Mouse (Mus musculus) forebrain, embryonic 16.5 days (tissue): ENCODE measurements around the gene Eif4b. TPM values are rescaled to one million over a fixed set of nuclear protein-coding genes. Genes with fewer than 3 reads are reported as not detected.

ENCODE experiments used
- ATAC-seq: fragments of 200-750 bp; cut with Nextera tagmentation; 2 replicates; pipeline ENCODE4 v1.8.0; 2017; ENCODE audit warnings: mild to moderate bottlenecking, moderate library complexity
- H3K27ac ChIP-seq: fragments of 300-500 bp; sonication (generic); 2 replicates; pipeline ENCODE4 v1.5.1; 2014; ENCODE audit warnings: low read length, control low read depth
- H3K27me3 ChIP-seq: fragments of 300-500 bp; sonication (generic); replicated peaks from 2 replicates; pipeline ENCODE4 v1.6.1; 2014; ENCODE audit warnings: low read length; ENCODE audit not compliant: control insufficient read depth, insufficient read depth
- H3K36me3 ChIP-seq: fragments of 300-500 bp; sonication (generic); 2 replicates; pipeline ENCODE4 v1.6.1; 2014; ENCODE audit not compliant: control insufficient read depth, insufficient read depth
- H3K4me1 ChIP-seq: fragments of 300-500 bp; sonication (generic); replicated peaks from 2 replicates; pipeline ENCODE4 v1.6.1; 2014; ENCODE audit warnings: low read length; ENCODE audit not compliant: control insufficient read depth, insufficient read depth
- H3K4me2 ChIP-seq: fragments of 300-500 bp; sonication (generic); 2 replicates; pipeline ENCODE4 v1.6.1; 2014; ENCODE audit warnings: mild to moderate bottlenecking, low read length, control low read depth
- H3K4me3 ChIP-seq: fragments of 300-500 bp; sonication (generic); replicated peaks from 2 replicates; pipeline ENCODE4 v1.5.1; 2014; ENCODE audit warnings: mild to moderate bottlenecking, low read length, control low read depth
- H3K9ac ChIP-seq: fragments of 300-500 bp; sonication (generic); replicated peaks from 2 replicates; pipeline ENCODE4 v1.6.1; 2014; ENCODE audit warnings: low read depth, low read length, control low read depth
- H3K9me3 ChIP-seq: fragments of 300-500 bp; sonication (generic); 2 replicates; pipeline ENCODE4 v1.6.1; 2016; ENCODE audit warnings: low read length; ENCODE audit not compliant: control insufficient read depth
- WGBS: fragments of 180-500 bp; shearing (Covaris S2); extraction: QIAGEN DNeasy Blood & Tissue Kit; methylation state at CpG from one replicate; pipeline ENCODE4 v1.1.7; 2014; 5-methylcytosine and 5-hydroxymethylcytosine counted together
- polyA plus RNA-seq: library from polyadenylated mRNA; unstranded; fragments of >200 nt; fragmentation: Nextera tagmentation; extraction: Ambion mirVana; gene quantifications from 2 replicates; pipeline ENCODE4 v1.2.1, GENCODE M21; 2015

Eif4b gene
- polyA plus RNA-seq, 1 experiment from 2014 or later: 109 TPM

DNA sequence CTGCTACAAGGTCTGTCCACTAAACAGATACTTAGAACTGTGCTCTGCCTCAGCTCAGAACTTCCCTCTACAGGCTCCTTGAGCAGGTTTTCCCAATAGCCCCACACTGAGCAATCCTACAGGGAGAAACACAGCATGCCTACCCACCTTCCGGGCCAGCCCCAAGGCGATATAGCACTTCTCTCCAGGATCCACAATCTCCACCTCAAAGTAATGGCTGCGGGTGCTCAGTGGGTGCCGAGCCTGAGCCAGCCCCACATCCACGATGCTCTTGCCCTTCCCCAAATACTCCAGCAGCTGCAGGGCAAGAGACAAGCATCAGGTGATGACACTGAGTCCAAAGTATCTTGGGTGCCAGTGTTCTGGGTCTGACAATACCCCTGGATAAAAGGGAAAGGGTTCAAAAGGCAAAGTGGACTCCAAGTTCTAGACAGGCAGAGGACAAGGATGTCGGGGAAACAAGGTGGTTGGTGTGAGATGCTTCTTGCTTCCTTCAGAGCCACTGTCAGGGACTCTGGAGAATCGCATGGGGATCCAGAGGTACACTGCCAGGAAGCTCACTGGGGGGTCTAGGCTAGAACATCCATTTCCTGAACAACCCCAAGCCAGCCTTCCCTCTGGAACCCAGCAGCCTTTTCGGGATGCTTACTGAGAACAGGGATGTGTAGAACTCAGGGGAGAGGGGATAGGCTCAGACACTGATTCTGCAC is 45.7 kb downstream of the Eif4b start:
- no peak overlapping the region for H3K4me2 ChIP-seq
- H3K9ac ChIP-seq: no peak overlapping the region
- peaks cover 25% of the 10 kb centered on the region for H3K36me3 ChIP-seq
- H3K9me3 ChIP-seq: no peaks in the 10 kb centered on the region
- H3K27me3 ChIP-seq: no peaks in the 10 kb centered on the region
- WGBS: 80% methylated on average over 8 of the region's 8 CpGs
- no peak overlapping the region for H3K4me3 ChIP-seq
- ATAC-seq: no peak
- peaks cover 19% of the 10 kb centered on the region for H3K4me1 ChIP-seq
- H3K27ac ChIP-seq: no peak overlapping the region; the same call in 1 of the 2 replicates

DNA sequence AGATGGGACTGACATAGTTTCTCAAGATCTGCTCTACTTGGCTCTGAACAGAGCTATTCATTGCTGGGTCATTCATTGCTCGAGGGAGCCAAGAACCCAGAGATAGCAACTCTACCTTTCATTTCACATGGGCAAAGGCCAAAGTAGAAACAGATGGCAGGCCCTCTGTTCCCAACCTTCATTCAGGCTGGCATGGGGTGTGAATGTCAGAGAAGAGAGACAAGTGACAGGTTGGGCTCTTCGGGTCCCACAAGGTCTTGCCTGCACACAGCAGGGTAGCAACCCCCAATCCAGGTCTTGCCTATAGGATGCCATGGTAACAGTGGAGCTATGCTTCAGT is 46.2 kb downstream of the Eif4b start:
- Histone ChIP-seq H3K36me3 (peaks cover 27% of the 10 kb centered on the region), H3K9me3 (no peaks in the 10 kb centered on the region), H3K27ac (peak overlapping the region; percentile 14; the same call in 1 of the 2 replicates), H3K4me3 (no peak overlapping the region), H3K9ac (no peak overlapping the region), H3K27me3 (no peaks in the 10 kb centered on the region), H3K4me2 (no peak overlapping the region), H3K4me1 (peaks cover 19% of the 10 kb centered on the region)
- WGBS: 52% methylated on average over 2 of the region's 2 CpGs
- ATAC-seq: no peak

DNA sequence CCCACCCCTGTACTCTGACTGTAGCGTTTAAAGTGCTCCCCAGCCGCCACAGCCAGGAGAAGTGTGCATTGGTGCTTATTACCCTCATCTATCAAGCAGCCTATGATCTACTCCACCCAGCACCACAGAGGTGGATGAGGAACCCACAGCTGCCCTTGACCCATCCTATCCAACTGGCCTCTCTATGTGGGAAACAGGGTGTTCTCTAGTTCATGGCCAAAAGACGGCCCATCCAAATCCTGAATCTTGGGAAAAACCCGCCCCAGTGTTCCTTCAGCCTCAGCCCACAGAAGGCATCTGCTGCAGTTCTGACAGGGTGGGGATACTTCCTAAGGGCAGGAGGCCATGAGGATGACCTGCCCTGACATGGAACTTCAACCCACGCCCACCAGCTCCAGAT is 47.0 kb downstream of the Eif4b start:
- WGBS: 84% methylated on average over 5 of the region's 5 CpGs
- Histone ChIP-seq H3K9me3 (no peaks in the 10 kb centered on the region), H3K4me3 (no peak overlapping the region), H3K27ac (no peak overlapping the region), H3K36me3 (peaks cover 32% of the 10 kb centered on the region), H3K9ac (no peak overlapping the region), H3K4me2 (no peak overlapping the region), H3K27me3 (no peaks in the 10 kb centered on the region), H3K4me1 (peaks cover 19% of the 10 kb centered on the region)
- ATAC-seq: no peak

DNA sequence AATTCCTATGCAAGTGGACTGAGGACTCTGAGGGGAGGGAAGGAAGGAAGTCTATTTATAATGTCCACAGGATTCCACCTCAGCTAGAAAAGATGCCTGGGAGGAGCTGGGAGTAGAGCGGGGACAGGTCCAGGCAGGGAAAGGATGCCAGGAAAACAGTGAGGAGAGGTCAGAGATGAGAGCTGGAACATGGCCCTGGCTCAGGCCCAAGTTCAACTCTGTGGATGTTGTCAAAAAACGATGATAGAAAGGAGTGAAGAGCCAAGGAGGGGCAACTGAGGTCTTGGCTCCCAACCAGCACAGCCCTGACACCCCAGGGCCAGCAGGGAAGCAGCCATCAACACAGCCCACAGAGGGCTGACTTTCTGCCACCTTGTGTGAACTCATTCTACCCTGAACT is 52.7 kb downstream of the Eif4b start:
- H3K4me3 ChIP-seq: no peak overlapping the region
- ATAC-seq: no peak
- H3K9ac ChIP-seq: no peak overlapping the region
- no peak overlapping the region for H3K4me2 ChIP-seq
- WGBS: 66% methylated on average over 2 of the region's 2 CpGs
- H3K9me3 ChIP-seq: no peaks in the 10 kb centered on the region
- H3K27ac ChIP-seq: no peak overlapping the region
- no peaks in the 10 kb centered on the region for H3K27me3 ChIP-seq
- H3K4me1 ChIP-seq: no peaks in the 10 kb centered on the region
- H3K36me3 ChIP-seq: peaks cover 41% of the 10 kb centered on the region

DNA sequence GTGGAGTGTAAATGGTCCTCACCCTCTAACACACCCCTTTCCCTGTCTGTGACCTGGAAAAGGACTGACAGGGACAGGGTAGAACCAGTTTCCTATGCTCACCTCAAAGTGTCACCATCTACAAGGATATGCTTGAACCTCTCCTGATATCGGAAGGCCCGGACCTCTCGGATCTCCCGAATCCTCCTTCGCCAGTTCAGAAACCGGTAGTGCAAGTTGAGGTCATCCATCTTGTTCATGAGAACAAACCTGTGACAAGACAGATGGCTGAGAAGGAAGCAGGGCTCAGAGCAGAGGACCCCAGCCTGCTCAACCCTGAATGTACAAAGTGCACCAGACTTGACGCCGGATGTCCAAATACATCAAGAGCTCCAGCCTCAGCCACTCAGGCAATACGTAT is 59.7 kb downstream of the Eif4b start:
- H3K27me3 ChIP-seq: no peaks in the 10 kb centered on the region

DNA sequence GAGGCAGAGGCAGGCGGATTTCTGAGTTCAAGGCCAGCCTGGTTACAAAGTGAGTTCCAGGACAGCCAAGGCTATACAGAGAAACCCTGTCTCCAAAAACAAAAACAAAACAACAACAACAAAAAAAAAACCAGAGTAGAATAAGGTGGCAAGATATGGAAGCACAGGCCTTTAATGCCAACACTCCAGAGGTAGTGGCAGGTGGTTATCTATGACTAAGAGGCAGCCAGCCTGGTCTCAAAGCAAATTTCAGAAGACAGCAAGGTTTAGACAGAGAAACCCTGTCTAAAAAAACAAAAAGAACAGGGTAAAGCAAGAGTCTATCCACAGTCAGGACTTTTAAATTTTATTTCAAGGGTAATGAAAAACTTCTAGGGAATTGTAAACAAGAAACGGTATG is 61.1 kb downstream of the Eif4b start:
- no peak for ATAC-seq
- WGBS: 89% methylated on average over 2 of the region's 2 CpGs
- Histone ChIP-seq H3K27ac (no peak overlapping the region), H3K4me1 (peaks cover 13% of the 10 kb centered on the region), H3K27me3 (no peaks in the 10 kb centered on the region), H3K4me3 (no peak overlapping the region), H3K9me3 (no peaks in the 10 kb centered on the region), H3K9ac (no peak overlapping the region), H3K36me3 (peaks cover 25% of the 10 kb centered on the region), H3K4me2 (peak overlapping the region; percentile 83)

More for the DNA sequence above, 59.7 kb downstream of the Eif4b start:
- Histone ChIP-seq H3K9me3 (no peaks in the 10 kb centered on the region), H3K36me3 (peaks cover 33% of the 10 kb centered on the region), H3K9ac (no peak overlapping the region), H3K4me1 (peaks cover 13% of the 10 kb centered on the region), H3K4me3 (no peak overlapping the region), H3K27ac (no peak overlapping the region), H3K4me2 (no peak overlapping the region)
- 96% methylated on average over 9 of the region's 9 CpGs for WGBS
- no peak for ATAC-seq

DNA sequence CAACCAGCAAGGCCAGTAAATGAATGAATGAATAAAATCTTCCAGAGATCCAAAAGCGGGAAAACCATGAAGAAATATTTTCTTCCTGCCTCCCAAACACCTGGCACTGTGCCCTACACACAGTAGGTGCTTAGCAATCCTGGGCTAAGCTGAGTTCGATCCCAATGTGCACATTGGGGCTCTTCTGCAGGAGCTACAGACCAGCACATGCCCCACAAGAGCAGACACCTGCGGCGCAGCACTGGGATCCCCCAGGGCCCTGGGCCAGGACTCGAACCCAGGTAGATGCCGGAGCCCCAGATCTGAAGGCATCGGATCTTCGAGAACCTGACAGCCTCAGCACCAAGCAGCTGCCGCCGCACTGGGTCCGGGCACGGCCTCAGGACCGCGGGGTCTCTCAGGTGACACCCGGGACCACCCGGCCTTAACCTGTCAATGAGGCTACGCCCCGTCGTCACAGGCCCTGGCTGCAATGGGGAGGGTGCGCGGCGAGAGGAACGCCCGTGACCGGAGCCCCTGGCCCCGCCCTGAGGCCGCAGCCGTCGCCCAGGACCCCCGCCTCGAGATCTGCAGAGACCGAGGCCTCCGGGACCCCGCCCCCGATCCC is 62.1 kb downstream of the Eif4b start:
- no peaks in the 10 kb centered on the region for H3K27me3 ChIP-seq
- peak overlapping the region; percentile 83 for H3K27ac ChIP-seq
- H3K9ac ChIP-seq: peak overlapping the region; percentile 98
- H3K36me3 ChIP-seq: peaks cover 16% of the 10 kb centered on the region
- peak overlapping the region; percentile 83 for H3K4me2 ChIP-seq
- ATAC-seq: no peak
- H3K9me3 ChIP-seq: no peaks in the 10 kb centered on the region
- 3% methylated on average over 34 of the region's 35 CpGs for WGBS
- peaks cover 13% of the 10 kb centered on the region for H3K4me1 ChIP-seq
- peak overlapping the region; percentile 81 for H3K4me3 ChIP-seq

DNA sequence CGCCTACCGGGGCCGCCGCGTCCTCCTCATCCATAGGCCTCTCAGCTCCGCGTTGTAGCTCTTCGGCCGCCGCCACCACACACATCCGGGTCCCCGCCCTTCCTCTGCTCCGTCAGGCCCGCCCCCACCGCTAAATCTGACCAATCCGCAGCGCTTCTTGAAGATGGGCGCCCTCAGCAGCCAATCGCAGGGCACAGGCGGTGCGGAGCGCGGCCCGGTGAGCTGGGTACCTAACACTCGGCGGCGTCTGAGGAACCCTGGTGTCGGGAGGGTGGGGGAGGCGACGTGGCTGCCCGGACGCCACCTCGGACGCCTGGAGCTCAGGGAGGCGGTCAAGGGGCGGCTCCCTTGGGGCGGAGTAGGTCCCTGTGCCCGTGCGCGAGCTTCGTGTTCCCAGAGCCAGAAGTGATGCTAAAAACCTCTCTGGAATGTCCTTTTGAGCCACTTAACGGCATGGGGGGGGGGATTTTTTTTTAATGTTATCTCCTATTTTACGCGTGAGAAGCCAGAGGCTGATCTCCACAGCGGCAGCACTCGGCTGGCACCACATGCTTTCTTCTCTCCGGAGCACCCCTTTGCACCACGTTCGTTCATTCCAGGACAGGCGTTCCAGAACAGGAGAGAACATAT is 62.7 kb downstream of the Eif4b start, which contains the start of gene Spryd3:
Gene Spryd3 (minus strand): TSS at position 106 of the 630 bp plus-strand sequence.
- no peaks in the 10 kb centered on the region for H3K9me3 ChIP-seq
- H3K27ac ChIP-seq: peak within 1 kb of the TSS; percentile 84
- peak within 1 kb of the TSS; percentile 83 for H3K4me2 ChIP-seq
- ATAC-seq: peak; percentile 100
- peaks cover 13% of the 10 kb centered on the region for H3K4me1 ChIP-seq
- H3K27me3 ChIP-seq: no peaks in the 10 kb centered on the region
- H3K9ac ChIP-seq: peak within 1 kb of the TSS; percentile 98
- peaks cover 13% of the 10 kb centered on the region for H3K36me3 ChIP-seq
- peak within 1 kb of the TSS; percentile 81 for H3K4me3 ChIP-seq
- WGBS: 0% methylated on average over 49 of the region's 50 CpGs

DNA sequence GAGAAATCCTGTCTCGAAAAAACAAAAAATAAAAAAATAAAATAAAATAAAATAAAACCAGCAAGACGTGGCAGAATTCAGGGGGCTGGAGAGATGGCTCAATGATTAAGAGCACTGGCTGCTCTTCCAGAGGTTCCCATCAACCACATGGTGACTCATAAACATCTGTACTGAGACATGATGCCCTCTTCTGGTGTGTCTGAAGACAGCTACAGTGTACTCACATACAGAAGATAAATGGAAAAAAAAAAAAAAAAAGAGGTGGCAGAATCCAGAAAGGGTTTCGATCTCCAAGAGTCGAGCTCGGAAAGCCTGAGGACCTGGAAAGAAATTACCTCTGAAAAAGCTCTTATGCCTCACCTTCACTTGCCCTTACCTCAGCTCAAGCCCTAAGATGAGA is 67.5 kb downstream of the Eif4b start:
- no peak overlapping the region for H3K9ac ChIP-seq
- no peak overlapping the region for H3K27ac ChIP-seq
- 84% methylated on average over 5 of the region's 5 CpGs for WGBS

More for the DNA sequence above, 67.5 kb downstream of the Eif4b start:
- H3K4me3 ChIP-seq: no peak overlapping the region
- H3K4me1 ChIP-seq: peaks cover 4% of the 10 kb centered on the region
- no peaks in the 10 kb centered on the region for H3K9me3 ChIP-seq
- H3K4me2 ChIP-seq: no peak overlapping the region
- peaks cover 28% of the 10 kb centered on the region for H3K27me3 ChIP-seq
- no peak for ATAC-seq
- no peaks in the 10 kb centered on the region for H3K36me3 ChIP-seq
